Mouse (Mus musculus): ENCODE results near the gene Cdkal1.

DNA sequence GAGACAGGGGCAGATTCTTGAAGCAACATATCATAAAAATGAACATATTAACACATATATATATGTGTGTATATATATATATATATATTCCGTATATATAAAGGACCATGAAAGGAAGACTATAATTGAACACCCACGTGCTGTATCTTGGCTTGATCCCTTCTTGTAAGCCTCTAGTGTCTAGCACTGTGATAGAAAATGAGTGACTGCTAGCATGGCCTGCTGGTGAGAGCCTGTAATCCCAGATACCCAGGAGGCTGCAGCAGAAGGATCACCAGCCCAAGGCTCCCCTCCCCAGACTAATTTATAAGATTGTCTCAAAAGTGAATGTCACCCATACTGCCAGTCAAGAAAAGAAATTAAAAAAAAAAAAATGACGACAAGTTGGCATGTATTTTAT, 158.2 kb downstream of the Cdkal1 start:
- TF ChIP-seq MYOG (IDR thresholded peaks at IDR 0.05; ENCODE audit: control insufficient read depth, extremely low read depth, insufficient read length), result no peak
- TF ChIP-seq CTCF (IDR thresholded peaks at IDR 0.05; ENCODE audit: control insufficient read depth, insufficient read depth, insufficient read length), result no peak
